Mouse (Mus musculus): Measurements from ENCODE around the gene Manea. TPM values are rescaled to one million over a fixed set of nuclear protein-coding genes. Genes with fewer than 3 reads are reported as not detected.
"Not testable (repeated sequence)": the region's sequence is repeated elsewhere in the genome, so short reads cannot be mapped to it uniquely, and the experiment has no call there.

The Manea gene
- polyA plus RNA-seq, 1 experiment from 2014 or later: 19.6 TPM

DNA sequence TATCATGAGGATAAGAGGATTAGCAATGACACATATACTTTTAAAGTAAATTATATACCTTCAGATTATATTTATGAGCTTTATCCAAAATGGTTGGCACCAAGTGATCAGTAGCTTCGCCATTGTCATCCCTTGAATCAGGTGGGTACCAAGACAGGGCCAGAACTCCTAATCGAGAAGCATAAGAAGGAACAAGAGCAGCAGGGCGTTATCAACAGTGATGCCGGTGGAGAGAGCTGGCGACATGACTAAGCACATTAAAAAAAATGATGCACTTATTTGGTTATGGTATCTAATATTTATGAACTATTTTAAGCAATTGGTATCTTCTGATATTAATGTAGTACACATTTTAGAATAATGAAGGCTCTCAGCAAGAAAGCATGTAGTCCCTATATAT lies 10.1 kb downstream of the Manea start:
- no peak overlapping the region for H3K4me2 ChIP-seq (ENCODE audit: low read depth, severe bottlenecking)
- no peaks in the 10 kb centered on the region for H3K9me3 ChIP-seq (ENCODE audit: control insufficient read depth, low read length)
- DNase-seq (ENCODE audit: low spot score) (no peak), ATAC-seq (ENCODE audit: insufficient number of reproducible peaks, low FRiP score, low TSS enrichment, low read depth) (no peak)
- no peaks in the 10 kb centered on the region for H3K36me3 ChIP-seq (ENCODE audit: control insufficient read depth, insufficient read depth, low read length)
- no peaks in the 10 kb centered on the region for H3K4me1 ChIP-seq (ENCODE audit: control insufficient read depth, insufficient read depth, low read length)
- WGBS: 96% methylated on average over 5 of the region's 5 CpGs
- no peaks in the 10 kb centered on the region for H3K27me3 ChIP-seq (ENCODE audit: control insufficient read depth, insufficient read depth, low read length)
- no peak overlapping the region for H3K4me3 ChIP-seq (ENCODE audit: low read depth, low read length)
- H3K27ac ChIP-seq (replicated peaks; ENCODE audit: low read depth, low read length): no peak overlapping the region
- no peak overlapping the region for H3K9ac ChIP-seq (ENCODE audit: low read length)

DNA sequence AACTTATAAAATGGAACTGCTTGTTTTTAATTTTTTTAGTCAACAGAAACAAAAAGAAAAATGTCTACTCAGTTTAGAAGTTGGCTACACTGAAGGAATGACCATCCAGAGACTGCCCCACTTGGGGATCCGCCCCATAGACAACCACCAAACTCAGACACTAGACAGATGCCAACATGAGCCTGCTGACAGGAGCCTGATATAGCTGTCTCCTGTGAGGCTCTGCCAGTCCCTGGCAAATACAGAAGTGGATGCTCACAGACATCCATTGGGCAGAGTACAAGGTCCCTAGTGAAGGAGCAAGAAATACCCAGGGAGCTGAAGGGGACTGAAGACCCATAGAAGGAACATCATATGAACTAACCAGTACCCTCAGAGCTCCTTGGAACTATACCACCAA lies 42.0 kb downstream of the Manea start:
- H3K9me3 ChIP-seq (ENCODE audit: control insufficient read depth, low read length); DNase-seq (ENCODE audit: low spot score); H3K4me2 ChIP-seq (ENCODE audit: low read depth, severe bottlenecking); H3K27me3 ChIP-seq (ENCODE audit: control insufficient read depth, insufficient read depth, low read length); H3K36me3 ChIP-seq (ENCODE audit: control insufficient read depth, insufficient read depth, low read length); H3K4me3 ChIP-seq (ENCODE audit: low read depth, low read length); ATAC-seq (ENCODE audit: insufficient number of reproducible peaks, low FRiP score, low TSS enrichment, low read depth); H3K4me1 ChIP-seq (ENCODE audit: control insufficient read depth, insufficient read depth, low read length); H3K9ac ChIP-seq (ENCODE audit: low read length); H3K27ac ChIP-seq (replicated peaks; ENCODE audit: low read depth, low read length): not testable (repeated sequence)
- WGBS: 88% methylated on average over 1 of the region's 1 CpGs

DNA sequence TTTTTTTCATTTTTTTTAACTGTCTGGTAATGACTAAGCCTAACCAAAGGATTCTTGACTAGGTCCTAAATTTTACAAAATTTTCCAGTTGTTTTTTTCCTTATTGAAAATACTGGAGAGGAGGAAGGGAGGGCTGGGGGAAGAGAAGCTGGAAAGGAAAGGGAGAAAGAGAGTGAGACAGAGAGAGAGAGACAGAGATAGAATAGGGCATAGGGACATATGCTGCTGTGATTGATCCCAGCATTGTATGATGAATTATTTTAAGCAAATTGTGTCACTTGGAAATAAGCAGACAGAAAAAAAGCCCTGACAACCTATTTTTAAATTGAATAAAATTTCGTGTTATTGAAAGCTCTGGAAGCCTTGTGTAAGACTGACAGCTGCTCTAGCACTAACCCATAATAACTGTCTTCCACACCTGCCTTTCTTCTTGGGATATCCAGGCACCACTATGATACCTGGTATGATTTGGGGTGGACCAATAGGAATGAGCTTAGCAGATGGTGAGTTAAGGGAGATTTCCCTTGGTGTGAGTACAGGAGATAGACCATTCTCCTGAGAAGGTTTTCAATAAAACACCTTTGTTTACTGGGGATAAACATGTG lies 69.5 kb downstream of the Manea start:
- ATAC-seq (ENCODE audit: insufficient number of reproducible peaks, low FRiP score, low TSS enrichment, low read depth) (no peak), DNase-seq (ENCODE audit: low spot score) (no peak)
- WGBS: 57% methylated on average over 1 of the region's 1 CpGs
- Histone ChIP-seq H3K4me3 (ENCODE audit: low read depth, low read length) (no peak overlapping the region), H3K27ac (replicated peaks; ENCODE audit: low read depth, low read length) (no peak overlapping the region), H3K9ac (ENCODE audit: low read length) (no peak overlapping the region), H3K4me1 (ENCODE audit: control insufficient read depth, insufficient read depth, low read length) (no peaks in the 10 kb centered on the region), H3K36me3 (ENCODE audit: control insufficient read depth, insufficient read depth, low read length) (no peaks in the 10 kb centered on the region), H3K27me3 (ENCODE audit: control insufficient read depth, insufficient read depth, low read length) (no peaks in the 10 kb centered on the region), H3K9me3 (ENCODE audit: control insufficient read depth, low read length) (no peaks in the 10 kb centered on the region), H3K4me2 (ENCODE audit: low read depth, severe bottlenecking) (no peak overlapping the region)

DNA sequence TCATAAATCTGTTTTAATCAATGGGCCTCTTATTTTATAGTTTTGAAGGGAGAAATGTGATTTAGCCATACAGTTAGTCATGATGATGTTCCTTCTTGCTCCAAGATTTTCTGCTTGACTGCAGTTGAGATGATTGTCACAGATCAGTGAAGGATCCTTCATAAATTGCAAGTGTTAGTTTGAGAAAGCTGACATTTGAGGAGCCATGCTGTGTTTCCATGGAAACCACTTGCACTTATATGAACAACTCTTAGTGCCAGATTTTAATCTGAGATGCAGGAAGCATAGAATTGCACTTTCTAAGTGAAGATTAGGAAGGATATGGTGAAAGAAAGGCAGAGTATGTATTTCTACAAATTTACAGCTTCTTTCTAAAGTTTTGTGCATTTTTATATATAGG lies 70.4 kb downstream of the Manea start:
- Histone ChIP-seq H3K4me1 (ENCODE audit: control insufficient read depth, insufficient read depth, low read length) (no peaks in the 10 kb centered on the region), H3K4me2 (ENCODE audit: low read depth, severe bottlenecking) (no peak overlapping the region), H3K27me3 (ENCODE audit: control insufficient read depth, insufficient read depth, low read length) (no peaks in the 10 kb centered on the region), H3K9ac (ENCODE audit: low read length) (no peak overlapping the region), H3K36me3 (ENCODE audit: control insufficient read depth, insufficient read depth, low read length) (no peaks in the 10 kb centered on the region), H3K4me3 (ENCODE audit: low read depth, low read length) (no peak overlapping the region), H3K9me3 (ENCODE audit: control insufficient read depth, low read length) (no peaks in the 10 kb centered on the region), H3K27ac (replicated peaks; ENCODE audit: low read depth, low read length) (no peak overlapping the region)
- DNase-seq (ENCODE audit: low spot score): no peak
- no peak for ATAC-seq (ENCODE audit: insufficient number of reproducible peaks, low FRiP score, low TSS enrichment, low read depth)

DNA sequence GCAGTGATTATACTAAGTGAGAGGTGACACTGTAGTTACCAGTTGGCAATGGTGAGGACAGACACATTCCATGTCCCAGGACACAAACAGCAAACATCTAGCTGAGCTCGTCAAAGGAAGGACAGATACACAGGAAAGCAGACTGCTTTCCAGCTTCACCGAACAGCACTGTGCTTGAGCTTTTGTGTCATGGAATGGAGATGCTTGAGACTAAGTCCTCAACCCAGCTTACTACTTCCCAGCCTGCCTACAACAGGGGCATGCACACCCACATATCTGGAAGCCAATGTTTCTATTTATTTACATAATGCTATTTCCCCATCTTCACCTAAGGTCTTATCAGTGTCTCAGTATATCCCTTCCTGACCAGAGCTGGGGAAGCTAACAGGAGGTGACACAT lies 70.9 kb downstream of the Manea start:
- Histone ChIP-seq H3K27me3 (ENCODE audit: control insufficient read depth, insufficient read depth, low read length) (no peaks in the 10 kb centered on the region), H3K27ac (replicated peaks; ENCODE audit: low read depth, low read length) (no peak overlapping the region), H3K4me1 (ENCODE audit: control insufficient read depth, insufficient read depth, low read length) (no peaks in the 10 kb centered on the region), H3K36me3 (ENCODE audit: control insufficient read depth, insufficient read depth, low read length) (no peaks in the 10 kb centered on the region), H3K9ac (ENCODE audit: low read length) (no peak overlapping the region), H3K4me2 (ENCODE audit: low read depth, severe bottlenecking) (no peak overlapping the region), H3K9me3 (ENCODE audit: control insufficient read depth, low read length) (no peaks in the 10 kb centered on the region), H3K4me3 (ENCODE audit: low read depth, low read length) (no peak overlapping the region)
- 87% methylated on average over 2 of the region's 2 CpGs for WGBS
- DNase-seq (ENCODE audit: low spot score) (no peak), ATAC-seq (ENCODE audit: insufficient number of reproducible peaks, low FRiP score, low TSS enrichment, low read depth) (no peak)

All from limb, embryonic 11.5 days (tissue).